Mouse (Mus musculus) granulocyte monocyte progenitor cell, adult 5-6 weeks (primary cell): ENCODE data around the gene Tff2. TPM values are rescaled to one million over a fixed set of nuclear protein-coding genes. Genes with fewer than 3 reads are reported as not detected.

ENCODE experiments used
- ATAC-seq: replicated peaks from 2 replicates; pipeline ENCODE4 v1.8.0; 2016; ENCODE audit warnings: mild to moderate bottlenecking, moderate TSS enrichment, inconsistent platforms; ENCODE audit not compliant: poor library complexity, severe bottlenecking
- total RNA-seq, 2 experiments: library from RNA; stranded (forward) in 1 of 2; stranded (reverse) in 1 of 2; fragments of 200-712, 200-1000 nt in 1 of 2; fragments of >200 nt in 1 of 2; fragmentation: Nextera tagmentation in 1 of 2; gene quantifications; 2 replicates each; pipeline ENCODE4 v1.2.3; 2014 to 2017

The Tff2 gene
- total RNA-seq (2014; fragmentation: Nextera tagmentation) (not detected in 2 replicates), total RNA-seq (2017) (not detected in 2 replicates)

GRCm38 (mm10) chr17:31144040-31145037, at the start of gene Tff2:
TSS of gene Tff2 (minus strand) at chr17:31144282.
- no peak for ATAC-seq

DNA sequence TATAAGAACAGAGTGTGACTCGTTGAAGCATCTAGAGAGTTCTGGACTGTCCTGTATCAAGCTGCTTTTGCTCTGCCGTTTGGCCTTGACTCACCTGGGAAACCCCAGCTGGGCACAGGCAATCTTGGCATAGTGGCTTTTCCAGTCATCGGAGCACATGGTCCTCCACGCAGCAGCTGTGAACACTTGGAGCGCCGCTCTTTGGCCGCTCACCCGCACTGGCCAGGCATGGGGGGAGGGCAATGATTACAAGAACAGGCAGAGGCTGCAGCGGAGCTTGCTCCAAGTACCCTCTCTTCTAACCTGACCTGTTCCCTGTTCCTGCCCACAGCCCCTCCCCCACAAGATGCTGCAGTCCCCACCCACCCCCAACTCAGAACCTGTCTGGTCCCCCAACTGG, 49.3 kb upstream of the Tff2 start:
- no peak for ATAC-seq

GRCm38 (mm10) chr17:31192663-31193062, 48.6 kb upstream of the Tff2 start:
- ATAC-seq, result no peak

GRCm38 (mm10) chr17:31191825-31192224, 47.7 kb upstream of the Tff2 start:
- no peak for ATAC-seq

DNA sequence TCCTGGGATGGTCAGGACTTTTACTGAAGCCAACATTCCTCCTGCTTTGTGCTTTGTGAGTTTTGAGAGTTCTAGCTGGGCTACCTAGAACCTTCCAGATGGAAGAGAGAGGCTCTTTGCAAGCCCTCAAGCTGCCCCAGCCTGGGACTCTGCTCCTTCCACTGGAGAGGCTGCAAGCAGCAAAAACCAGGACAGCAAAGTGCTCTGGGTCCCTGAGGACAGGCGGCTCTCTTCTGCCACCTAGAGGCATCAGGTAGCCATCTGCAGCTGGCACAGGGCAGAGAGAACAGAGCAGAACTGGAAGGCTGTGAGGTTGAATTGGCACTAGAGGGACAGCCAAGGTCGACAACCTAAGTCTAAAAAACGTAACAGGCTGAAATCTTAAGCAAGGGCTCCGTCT, 43.3 kb upstream of the Tff2 start:
- ATAC-seq, result peak; percentile 85

- no peak for ATAC-seq
Measured at GRCm38 (mm10) chr17:31184269-31184990, 40.3 kb upstream of the Tff2 start.

DNA sequence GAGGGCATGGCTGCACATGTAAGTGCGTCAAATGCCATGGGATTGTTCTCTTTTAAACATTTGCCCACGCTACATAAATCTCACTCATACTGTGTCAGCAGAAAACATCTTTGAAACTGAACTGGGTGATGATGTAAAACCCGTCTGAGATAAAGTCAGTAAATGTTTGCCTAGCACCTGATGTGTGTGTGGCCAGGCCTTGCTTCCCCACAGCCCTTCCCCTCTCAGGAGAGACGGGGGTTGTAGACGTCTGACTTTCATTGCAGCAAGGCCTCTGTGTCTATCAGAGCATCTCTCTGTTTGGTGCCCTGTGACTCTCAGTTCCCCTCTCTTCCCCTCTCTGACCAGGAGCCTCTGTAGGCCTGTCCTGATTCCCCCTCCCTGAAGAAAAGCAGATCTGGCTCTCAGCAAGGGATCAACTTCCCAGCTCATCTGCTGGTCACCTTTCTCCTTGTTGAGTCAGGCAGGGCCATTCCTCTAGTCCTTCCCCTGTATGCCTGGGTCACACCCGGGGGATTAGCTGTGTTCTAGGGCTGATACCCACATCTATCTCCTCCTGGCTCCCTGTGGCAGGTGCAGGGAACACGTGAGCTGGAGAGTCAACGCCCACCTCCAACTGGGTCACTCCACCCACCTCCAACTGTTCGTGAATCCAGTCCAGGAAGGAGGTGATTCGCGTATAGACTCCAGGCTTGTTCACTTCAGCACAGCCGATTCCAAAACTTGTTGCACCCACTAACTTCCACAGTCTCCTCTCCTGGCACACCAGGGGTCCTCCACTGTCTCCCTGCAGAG, 39.3 kb upstream of the Tff2 start:
- ATAC-seq, result no peak

DNA sequence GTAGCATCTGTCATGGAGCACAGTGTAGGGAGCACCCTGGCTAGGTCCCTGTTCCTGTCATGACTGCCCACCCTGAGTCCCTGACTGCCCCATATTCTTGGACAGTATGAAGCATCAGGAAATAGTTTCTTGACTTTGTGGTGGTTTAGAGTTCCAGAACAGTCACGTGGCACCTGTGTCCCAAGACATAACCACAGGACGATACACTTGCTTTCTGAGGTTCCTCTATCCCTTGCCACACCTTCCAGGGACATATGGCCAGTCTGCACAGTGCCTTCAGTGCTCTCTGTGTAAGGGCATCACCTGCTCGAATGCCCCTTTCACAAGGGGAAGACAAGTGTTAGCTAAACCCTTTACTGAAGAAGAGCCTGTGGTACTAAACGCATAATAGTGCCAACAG, 37.4 kb upstream of the Tff2 start:
- peak; percentile 96 for ATAC-seq

GRCm38 (mm10) chr17:31176321-31176720, 32.2 kb upstream of the Tff2 start:
- ATAC-seq, result peak; percentile 17; the same call in 1 of the 2 replicates

DNA sequence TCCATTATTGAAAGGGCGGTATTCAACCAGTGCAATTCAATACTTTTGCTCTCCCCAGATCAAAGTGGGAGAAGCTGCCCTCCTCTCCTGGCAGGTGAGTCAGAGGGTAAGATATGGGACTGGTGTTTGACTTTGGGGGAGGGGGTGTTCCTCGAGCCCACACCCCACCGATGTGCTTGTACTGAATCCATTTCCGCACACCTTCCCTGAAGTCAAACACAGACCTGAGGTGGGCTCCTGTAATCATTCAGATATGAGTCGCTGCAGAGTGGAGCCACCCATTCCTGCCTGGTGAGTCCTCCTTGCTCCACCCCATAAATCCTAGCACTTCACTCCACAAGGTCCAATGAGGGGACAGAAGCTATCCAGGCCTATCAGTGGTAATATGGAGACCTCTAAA, 25.7 kb upstream of the Tff2 start:
- no peak for ATAC-seq

DNA sequence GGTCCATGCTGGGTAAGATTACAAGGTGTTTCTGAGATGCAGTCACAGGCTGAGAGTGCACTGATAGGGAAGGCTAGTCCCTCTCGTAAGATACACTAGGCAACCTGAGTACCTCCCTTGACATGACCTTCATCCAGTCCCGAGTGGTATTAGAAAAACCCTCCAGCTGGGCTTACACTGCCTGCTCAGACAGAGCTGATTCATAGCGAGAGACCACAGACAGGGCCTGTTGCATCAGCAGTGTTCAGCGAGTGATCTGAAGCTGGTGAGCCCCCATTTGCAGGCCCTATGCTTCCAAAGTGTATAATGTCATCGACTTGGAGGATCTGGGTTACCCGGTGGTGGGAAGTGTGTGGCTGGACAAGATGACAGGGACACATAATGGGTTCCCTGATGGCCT, 21.0 kb upstream of the Tff2 start, which contains the start of gene Tff1:
Tff1 (minus strand) TSS at position 151 of the 400 bp plus-strand sequence.
- no peak for ATAC-seq

GRCm38 (mm10) chr17:31163821-31164220, 19.7 kb upstream of the Tff2 start:
- no peak for ATAC-seq

- ATAC-seq, result peak; percentile 59
Measured at GRCm38 (mm10) chr17:31162607-31163006, 18.5 kb upstream of the Tff2 start.

- no peak for ATAC-seq
Measured at GRCm38 (mm10) chr17:31160291-31160690, 16.2 kb upstream of the Tff2 start.

DNA sequence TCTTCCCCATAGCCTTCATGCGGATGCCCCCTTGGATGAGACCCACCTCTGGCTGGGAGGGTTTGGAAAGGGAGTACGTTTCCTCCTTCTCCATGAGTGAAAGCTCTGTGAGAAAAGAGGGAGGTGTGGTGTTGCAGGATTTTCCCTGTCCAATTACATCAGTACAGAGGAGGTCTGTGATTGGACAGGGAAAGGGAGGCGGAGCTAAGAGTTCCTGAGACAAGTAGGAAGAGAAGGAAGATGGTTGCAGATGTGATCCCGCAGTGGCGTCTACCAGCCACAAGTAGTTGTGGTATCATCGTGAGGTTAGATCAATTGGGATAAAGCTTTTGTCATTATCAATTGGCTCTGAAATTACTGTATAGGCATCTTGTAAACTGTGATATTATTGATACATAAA, 13.8 kb upstream of the Tff2 start:
- no peak for ATAC-seq

GRCm38 (mm10) chr17:31153785-31154184, 9.7 kb upstream of the Tff2 start:
- ATAC-seq, result peak; percentile 17; the same call in 1 of the 2 replicates

GRCm38 (mm10) chr17:31152966-31153499, 9.0 kb upstream of the Tff2 start:
- ATAC-seq, result no peak

DNA sequence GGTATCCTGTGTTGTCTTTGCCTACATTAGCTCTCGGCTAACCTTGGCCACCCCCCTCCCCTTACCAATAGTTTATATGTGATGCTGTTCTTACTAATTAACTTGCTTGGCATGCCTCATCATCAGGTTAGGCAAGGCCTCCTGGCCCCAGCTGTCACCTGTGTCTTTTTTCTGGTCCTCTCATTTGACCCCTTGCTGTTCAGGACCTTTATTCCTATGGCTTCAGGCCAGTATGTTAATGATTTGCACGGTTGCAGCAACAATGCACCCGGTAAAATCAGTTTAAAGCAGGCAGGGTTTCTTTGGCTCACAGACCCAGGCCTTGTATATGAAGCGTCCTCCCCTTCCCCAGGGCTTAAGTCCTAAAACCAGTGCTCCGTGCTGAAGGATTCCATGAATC, 8.4 kb upstream of the Tff2 start:
- ATAC-seq, result no peak

DNA sequence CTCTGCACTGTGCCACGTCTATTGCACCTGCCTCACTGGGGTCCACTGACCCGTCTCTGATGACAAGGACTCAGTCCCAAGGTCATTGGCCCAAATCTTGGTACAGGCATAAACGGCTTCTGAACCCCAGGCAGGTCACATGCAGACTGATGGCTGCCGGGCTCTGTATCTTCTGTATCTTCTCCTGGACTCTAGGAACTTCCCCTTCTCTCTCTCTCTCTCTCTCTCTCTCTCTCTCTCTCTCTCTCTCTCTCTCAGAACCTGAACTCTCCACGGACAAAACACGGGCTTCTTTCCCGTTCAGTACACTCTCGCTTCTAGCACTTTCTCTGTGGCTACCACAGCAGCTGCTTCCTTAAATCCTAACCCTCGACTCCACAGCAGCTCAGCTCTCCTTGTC, 1.9 kb upstream of the Tff2 start:
- no peak; the same call in 1 of the 2 replicates for ATAC-seq

GRCm38 (mm10) chr17:31142116-31142515, 2.0 kb downstream of the Tff2 start:
- ATAC-seq, result no peak
